Mouse (Mus musculus): ENCODE data around the gene Carmil2. TPM values are rescaled to one million over a fixed set of nuclear protein-coding genes. Genes with fewer than 3 reads are reported as not detected.
A peak's percentile ranks its signal among the peaks of the same experiment; 100 is the strongest.

Carmil2 gene
- 0.28 and 0.45 TPM in 2 replicates for polyA plus RNA-seq (2015; fragmentation: Nextera tagmentation; extraction: Ambion mirVana)

DNA sequence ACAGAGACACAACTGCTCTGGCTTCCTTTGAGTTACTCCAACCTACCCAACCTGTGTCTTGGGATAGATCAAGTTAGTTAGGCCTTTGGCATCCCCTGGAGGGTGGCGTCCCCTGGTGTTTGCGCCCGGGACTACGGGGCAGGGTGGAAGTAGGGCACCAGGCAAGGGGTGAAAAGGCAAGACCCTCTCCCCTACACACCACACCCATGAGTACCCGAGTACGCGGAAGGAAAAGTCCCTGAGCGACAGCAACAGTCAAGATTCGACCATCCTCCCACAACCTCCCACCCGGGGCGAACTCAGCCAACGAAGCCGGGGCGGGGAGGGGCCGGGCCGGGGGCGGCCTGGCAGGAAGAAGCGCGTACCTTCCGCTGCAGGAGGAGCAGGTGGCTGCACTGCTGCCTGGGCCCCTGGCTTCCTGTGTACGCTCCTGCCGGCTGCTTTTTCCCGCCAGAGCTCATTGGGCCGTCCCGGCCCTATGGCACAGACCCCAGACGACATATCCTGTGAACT is at the start of gene Carmil2:
TSS of gene Carmil2 (plus strand) at position 479 of the 513 bp plus-strand sequence.
- Histone ChIP-seq H3K36me3 (ENCODE audit: insufficient read depth, low read length) (peaks cover 19% of the 10 kb centered on the region), H3K27ac (no peak within 1 kb of the TSS), H3K4me1 (replicated peaks; ENCODE audit: insufficient read depth, low read length) (no peaks in the 10 kb centered on the region), H3K4me3 (replicated peaks; ENCODE audit: low read depth, low read length) (no peak within 1 kb of the TSS; the same call in 1 of the 2 replicates), H3K9ac (ENCODE audit: low read depth, low read length) (peak within 1 kb of the TSS; percentile 42; the same call in 1 of the 2 replicates), H3K4me2 (ENCODE audit: low read length) (peak within 1 kb of the TSS; percentile 56), H3K27me3 (ENCODE audit: insufficient read depth, low read length) (no peaks in the 10 kb centered on the region), H3K9me3 (replicated peaks; ENCODE audit: low read length) (no peaks in the 10 kb centered on the region)
- ATAC-seq (replicated peaks; ENCODE audit: low FRiP score, low read depth) (peak; percentile 75), DNase-seq (ENCODE audit: low spot score) (peak; percentile 58)
- peak; percentile 81 for TF ChIP-seq CTCF (IDR thresholded peaks at IDR 0.05; ENCODE audit: low read depth)
- 4% methylated on average over 26 of the region's 26 CpGs for WGBS

DNA sequence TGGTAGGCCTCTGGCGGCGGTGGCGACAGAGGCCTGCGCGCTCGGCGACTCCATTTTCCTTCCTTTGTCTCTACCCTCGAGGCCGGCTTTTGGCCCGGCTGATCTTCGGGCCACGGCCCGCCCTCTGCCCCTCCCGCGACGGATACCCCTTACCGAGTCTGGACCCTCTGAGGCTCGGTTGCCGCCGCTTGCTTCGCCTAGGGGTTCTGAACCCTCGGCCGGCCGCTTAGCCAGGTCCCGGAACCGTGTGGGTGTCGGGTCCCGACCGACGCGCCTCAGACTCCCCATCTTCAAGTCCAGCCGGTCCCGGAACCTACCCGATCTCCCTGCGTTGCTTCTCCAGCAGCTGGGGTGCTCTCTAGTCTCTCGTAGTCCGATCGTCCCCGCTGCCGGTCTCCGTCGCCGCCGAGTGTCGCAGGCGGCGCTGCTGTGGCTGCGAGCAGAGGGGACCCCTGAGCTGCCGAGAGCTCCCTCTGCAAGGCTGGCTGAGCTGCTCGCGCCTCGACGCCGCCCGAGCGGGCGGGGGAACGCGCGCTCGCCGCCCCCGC is 49.0 kb upstream of the Carmil2 start, which contains the start of gene Agrp:
TSS of gene Agrp (minus strand) at position 431 of the 548 bp plus-strand sequence.
- Histone ChIP-seq H3K36me3 (ENCODE audit: insufficient read depth, low read length) (no peaks in the 10 kb centered on the region), H3K4me1 (replicated peaks; ENCODE audit: insufficient read depth, low read length) (peaks cover 8% of the 10 kb centered on the region), H3K9ac (ENCODE audit: low read depth, low read length) (peak within 1 kb of the TSS; percentile 99), H3K4me2 (ENCODE audit: low read length) (peak within 1 kb of the TSS; percentile 91), H3K27me3 (ENCODE audit: insufficient read depth, low read length) (no peaks in the 10 kb centered on the region), H3K9me3 (replicated peaks; ENCODE audit: low read length) (no peaks in the 10 kb centered on the region), H3K27ac (peak within 1 kb of the TSS; percentile 100), H3K4me3 (replicated peaks; ENCODE audit: low read depth, low read length) (peak within 1 kb of the TSS; percentile 91)
- ATAC-seq (replicated peaks; ENCODE audit: low FRiP score, low read depth), result peak; percentile 15
- no peak; the same call in 1 of the 2 replicates for TF ChIP-seq CTCF (IDR thresholded peaks at IDR 0.05; ENCODE audit: low read depth)
- DNase-seq (ENCODE audit: low spot score), result peak; percentile 62
- WGBS, result under 1% methylated on average over 61 of the region's 63 CpGs

DNA sequence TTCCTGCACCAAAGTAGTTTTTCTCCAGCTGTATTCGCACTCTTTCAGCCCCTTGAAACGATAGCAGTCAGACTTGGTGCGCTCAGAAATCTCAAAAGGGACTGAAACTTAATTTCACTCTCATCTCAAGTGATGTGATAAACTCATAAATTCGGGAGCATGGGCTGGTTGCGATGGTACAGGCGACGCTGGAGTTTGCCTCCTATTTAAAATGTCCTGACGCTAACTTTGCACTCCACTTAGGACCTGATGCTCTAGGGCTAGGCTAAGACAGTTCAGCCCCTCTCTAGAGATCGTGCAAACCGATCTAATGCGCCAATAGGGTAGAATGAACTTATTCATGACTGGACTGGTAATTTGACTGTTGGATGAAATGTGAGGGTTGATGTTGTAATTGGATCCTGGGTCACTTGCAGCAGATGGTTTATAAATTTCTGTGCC is 48.5 kb upstream of the Carmil2 start:
- Histone ChIP-seq H3K27ac (peak overlapping the region; percentile 100), H3K9ac (ENCODE audit: low read depth, low read length) (peak overlapping the region; percentile 99), H3K27me3 (ENCODE audit: insufficient read depth, low read length) (no peaks in the 10 kb centered on the region), H3K4me2 (ENCODE audit: low read length) (peak overlapping the region; percentile 91), H3K4me1 (replicated peaks; ENCODE audit: insufficient read depth, low read length) (peaks cover 8% of the 10 kb centered on the region), H3K9me3 (replicated peaks; ENCODE audit: low read length) (no peaks in the 10 kb centered on the region), H3K36me3 (ENCODE audit: insufficient read depth, low read length) (no peaks in the 10 kb centered on the region), H3K4me3 (replicated peaks; ENCODE audit: low read depth, low read length) (peak overlapping the region; percentile 91)
- ATAC-seq (replicated peaks; ENCODE audit: low FRiP score, low read depth) (no peak), DNase-seq (ENCODE audit: low spot score) (peak; percentile 81)
- no peak for TF ChIP-seq CTCF (IDR thresholded peaks at IDR 0.05; ENCODE audit: low read depth)
- under 1% methylated on average over 11 of the region's 11 CpGs for WGBS

DNA sequence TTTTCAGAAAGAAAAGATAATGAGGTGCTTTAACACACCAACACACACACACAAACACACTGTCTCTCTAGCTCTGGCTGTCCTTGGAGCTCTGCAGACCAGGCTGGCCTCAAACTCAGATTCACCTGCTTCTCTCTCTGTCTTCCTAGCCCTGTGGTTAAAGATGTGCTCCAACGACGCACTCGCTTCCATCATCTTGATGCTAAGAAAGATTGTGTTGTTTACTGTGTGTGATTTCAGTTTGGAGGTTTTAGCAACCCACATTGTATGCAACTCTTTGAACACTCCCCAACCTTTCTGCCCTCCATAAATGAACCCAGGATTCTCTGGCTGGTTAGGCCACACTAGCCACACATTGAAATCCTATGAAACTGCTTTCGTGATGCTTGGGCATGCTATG is 47.6 kb upstream of the Carmil2 start:
- no peak overlapping the region for H3K27ac ChIP-seq

DNA sequence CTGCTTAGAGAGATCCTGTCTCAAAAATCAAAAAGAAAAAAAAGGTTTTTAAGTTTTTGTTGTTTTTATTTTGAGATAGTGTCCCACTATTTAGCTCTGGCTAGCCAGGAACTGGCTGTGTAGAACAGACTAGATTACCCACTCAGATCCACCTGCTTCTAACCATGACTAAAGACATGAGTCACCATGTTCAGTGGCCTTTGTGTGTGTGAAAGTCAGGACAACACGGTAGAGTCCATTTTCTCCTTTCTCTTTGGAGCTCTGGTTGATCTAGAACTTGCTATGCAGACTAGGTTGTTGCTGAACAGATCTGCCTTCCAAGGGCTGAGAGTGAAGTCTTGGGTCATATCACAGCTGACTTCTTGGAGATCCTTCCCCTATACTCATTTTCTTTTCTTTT is 46.2 kb upstream of the Carmil2 start:
- TF ChIP-seq CTCF (IDR thresholded peaks at IDR 0.05; ENCODE audit: low read depth), result no peak
- H3K9ac ChIP-seq (ENCODE audit: low read depth, low read length), result no peak overlapping the region
- ATAC-seq (replicated peaks; ENCODE audit: low FRiP score, low read depth) (no peak), DNase-seq (ENCODE audit: low spot score) (no peak)
- H3K36me3 ChIP-seq (ENCODE audit: insufficient read depth, low read length), result peaks cover 5% of the 10 kb centered on the region; the same call in 1 of the 2 replicates
- H3K9me3 ChIP-seq (replicated peaks; ENCODE audit: low read length), result no peaks in the 10 kb centered on the region
- no peak overlapping the region for H3K4me3 ChIP-seq (replicated peaks; ENCODE audit: low read depth, low read length)
- no peak overlapping the region for H3K27ac ChIP-seq
- 53% methylated on average over 1 of the region's 1 CpGs for WGBS
- H3K4me1 ChIP-seq (replicated peaks; ENCODE audit: insufficient read depth, low read length), result peaks cover 8% of the 10 kb centered on the region
- H3K27me3 ChIP-seq (ENCODE audit: insufficient read depth, low read length), result no peaks in the 10 kb centered on the region
- H3K4me2 ChIP-seq (ENCODE audit: low read length), result no peak overlapping the region

More for the DNA sequence above, 47.6 kb upstream of the Carmil2 start:
- Histone ChIP-seq H3K4me3 (replicated peaks; ENCODE audit: low read depth, low read length) (no peak overlapping the region), H3K4me1 (replicated peaks; ENCODE audit: insufficient read depth, low read length) (peaks cover 8% of the 10 kb centered on the region), H3K27me3 (ENCODE audit: insufficient read depth, low read length) (no peaks in the 10 kb centered on the region), H3K36me3 (ENCODE audit: insufficient read depth, low read length) (no peaks in the 10 kb centered on the region), H3K9ac (ENCODE audit: low read depth, low read length) (peak overlapping the region; percentile 37; the same call in 1 of the 2 replicates), H3K9me3 (replicated peaks; ENCODE audit: low read length) (no peaks in the 10 kb centered on the region), H3K4me2 (ENCODE audit: low read length) (peak overlapping the region; percentile 91)
- ATAC-seq (replicated peaks; ENCODE audit: low FRiP score, low read depth) (no peak), DNase-seq (ENCODE audit: low spot score) (no peak)
- TF ChIP-seq CTCF (IDR thresholded peaks at IDR 0.05; ENCODE audit: low read depth), result no peak
- 83% methylated on average over 4 of the region's 4 CpGs for WGBS

DNA sequence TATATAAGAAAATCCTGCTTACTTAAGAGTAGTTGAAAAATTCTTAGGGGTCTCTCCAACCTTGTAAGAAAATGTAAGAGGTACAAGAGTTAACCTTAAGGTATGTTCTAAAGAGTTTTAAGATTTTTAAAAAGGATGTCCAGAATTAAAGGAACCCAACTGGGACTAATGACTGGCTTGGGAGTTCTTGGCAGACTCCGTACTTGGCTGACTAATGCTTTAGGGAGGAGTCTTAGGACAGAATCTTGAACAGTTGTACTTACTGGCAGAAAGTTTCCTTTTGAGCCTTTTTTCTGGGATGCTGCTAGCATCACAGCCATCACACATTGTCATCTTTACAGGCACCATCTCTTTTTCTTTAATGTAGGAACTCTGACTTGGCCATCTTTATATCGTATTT is 45.6 kb upstream of the Carmil2 start:
- H3K4me3 ChIP-seq (replicated peaks; ENCODE audit: low read depth, low read length), result no peak overlapping the region
- DNase-seq (ENCODE audit: low spot score), result peak; percentile 57

More for the DNA sequence above, 45.6 kb upstream of the Carmil2 start:
- peaks cover 8% of the 10 kb centered on the region for H3K4me1 ChIP-seq (replicated peaks; ENCODE audit: insufficient read depth, low read length)
- no peak for ATAC-seq (replicated peaks; ENCODE audit: low FRiP score, low read depth)
- H3K36me3 ChIP-seq (ENCODE audit: insufficient read depth, low read length), result peaks cover 8% of the 10 kb centered on the region; the same call in 1 of the 2 replicates
- no peaks in the 10 kb centered on the region for H3K27me3 ChIP-seq (ENCODE audit: insufficient read depth, low read length)
- no peak overlapping the region for H3K27ac ChIP-seq
- no peak overlapping the region for H3K9ac ChIP-seq (ENCODE audit: low read depth, low read length)
- TF ChIP-seq CTCF (IDR thresholded peaks at IDR 0.05; ENCODE audit: low read depth), result no peak
- no peak overlapping the region for H3K4me2 ChIP-seq (ENCODE audit: low read length)
- H3K9me3 ChIP-seq (replicated peaks; ENCODE audit: low read length), result no peaks in the 10 kb centered on the region
- 57% methylated on average over 2 of the region's 2 CpGs for WGBS
